Comparison of ENCODE assay signal across 10 mouse cellular contexts in the genomic region with DNA sequence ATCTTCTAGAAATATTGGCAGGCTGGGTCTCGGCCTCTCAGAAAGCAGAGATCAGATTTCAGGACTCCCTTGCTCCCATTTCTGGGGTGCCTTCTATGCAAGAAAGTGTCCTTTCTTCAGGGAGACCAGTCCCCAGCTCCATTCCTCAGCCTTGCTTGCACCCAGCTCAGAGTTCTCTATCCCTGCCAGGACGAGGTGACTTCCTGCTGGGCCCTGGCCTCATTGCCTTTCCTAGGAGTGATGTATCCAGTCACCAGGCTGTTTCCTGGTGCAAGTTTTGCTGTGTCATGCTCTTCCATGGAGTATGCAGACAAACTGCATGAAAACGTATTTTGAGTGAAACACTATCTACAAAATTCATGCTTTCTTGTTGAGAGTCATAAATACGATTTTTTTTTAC.
"Had no signal": no experiment of that assay in that cellular context is flagged by ENCODE, and none has a peak within 500 bp of the region (broad histone marks: within the 10 kb centered on the region; RNA-seq: fewer than 3 reads in every experiment).

No protein-coding gene starts in this region.

- DNase-seq: kidney, adult 2 months; kidney, postnatal 25 days; layer of hippocampus, adult 9-11 months; layer of hippocampus, postnatal 36 days; lung, postnatal 14 days; retina, postnatal 1 day; thymus, adult 2 months; thymus, postnatal 36 days had no signal

- ATAC-seq: liver, embryonic 12.5 days; midbrain, embryonic 16.5 days had no signal
